Mouse (Mus musculus) activated CD4-positive, CD25-positive, alpha-beta regulatory T cell, adult 4 months (primary cell): ENCODE results near the gene Psme2. TPM values are rescaled to one million over a fixed set of nuclear protein-coding genes. Genes with fewer than 3 reads are reported as not detected.
A peak's percentile ranks its signal among the peaks of the same experiment; 100 is the strongest.

ENCODE experiments used
- ATAC-seq: one replicate; pipeline ENCODE4 v1.8.0; 2017
- polyA plus RNA-seq, 2 experiments: library from polyadenylated mRNA; unstranded; fragments of 100-300 nt; shearing (Covaris generic); gene quantifications; one replicate each; pipeline ENCODE4 v1.2.1; 2017

Gene Psme2
- polyA plus RNA-seq, 2 experiments from 2014 or later = 980 to 996 TPM

GRCm38 (mm10) chr14:55592226-55592625 is 1.3 kb upstream of the Psme2 start:
- no peak for ATAC-seq

- ATAC-seq = peak; percentile 70
These were observed 498 bp upstream of the Psme2 start, which contains the start of gene Rnf31 for GRCm38 (mm10) chr14:55591331-55591891. TSS of gene Rnf31 (plus strand) at chr14:55591708.

- peak; percentile 36 for ATAC-seq
These were observed 1.0 kb downstream of the Psme2 start for GRCm38 (mm10) chr14:55589771-55590448.

- no peak for ATAC-seq
These were observed 1.6 kb downstream of the Psme2 start for GRCm38 (mm10) chr14:55589271-55589670.

- ATAC-seq = no peak
These were observed 4.8 kb downstream of the Psme2 start for GRCm38 (mm10) chr14:55586149-55586548.

- ATAC-seq = peak; percentile 26
These were observed 5.3 kb downstream of the Psme2 start for GRCm38 (mm10) chr14:55585566-55585960.

- peak; percentile 78 for ATAC-seq
These were observed 6.0 kb downstream of the Psme2 start, which contains the start of gene Emc9 for GRCm38 (mm10) chr14:55584702-55585565. TSS of gene Emc9 (minus strand) at chr14:55585302.

- ATAC-seq = no peak
These were observed 6.6 kb downstream of the Psme2 start for GRCm38 (mm10) chr14:55584303-55584701.

- no peak for ATAC-seq
These were observed 8.8 kb downstream of the Psme2 start for GRCm38 (mm10) chr14:55581981-55582681.

- ATAC-seq = no peak
These were observed 10.2 kb downstream of the Psme2 start for GRCm38 (mm10) chr14:55580731-55581130.

GRCm38 (mm10) chr14:55579511-55580496 is 11.1 kb downstream of the Psme2 start:
- ATAC-seq = no peak

GRCm38 (mm10) chr14:55578668-55579269 is 12.1 kb downstream of the Psme2 start:
- peak; percentile 53 for ATAC-seq

- ATAC-seq = peak; percentile 95
These were observed 12.8 kb downstream of the Psme2 start, which contains the start of gene Psme1 for GRCm38 (mm10) chr14:55577871-55578667. TSS of gene Psme1 (plus strand) at chr14:55578123.

- no peak for ATAC-seq
These were observed 14.5 kb downstream of the Psme2 start for GRCm38 (mm10) chr14:55576376-55576775.

- ATAC-seq = no peak
These were observed 15.2 kb downstream of the Psme2 start for GRCm38 (mm10) chr14:55575711-55576110.

GRCm38 (mm10) chr14:55575302-55575701 is 15.6 kb downstream of the Psme2 start, which contains the start of gene Fitm1:
TSS of gene Fitm1 (plus strand) at chr14:55575617.
- no peak for ATAC-seq

GRCm38 (mm10) chr14:55571760-55572159 is 19.2 kb downstream of the Psme2 start:
- ATAC-seq = no peak

- ATAC-seq = no peak
These were observed 20.3 kb downstream of the Psme2 start for GRCm38 (mm10) chr14:55570588-55570987.

GRCm38 (mm10) chr14:55567496-55567895 is 23.4 kb downstream of the Psme2 start:
- ATAC-seq = no peak

- no peak for ATAC-seq
These were observed 25.2 kb downstream of the Psme2 start for GRCm38 (mm10) chr14:55565748-55566147.
